Mouse (Mus musculus) ES-E14 (cell line): ENCODE measurements around the gene Ddx46.

Experiments used
- CHD2 ChIP-seq: IDR thresholded peaks from 2 replicates; pipeline ENCODE4 v1.6.1; 2014; ENCODE audit warnings: mild to moderate bottlenecking, low read depth, low read length, inconsistent platforms
- HCFC1 ChIP-seq: IDR thresholded peaks from 2 replicates; pipeline ENCODE4 v1.6.1; 2012; ENCODE audit warnings: low read length, inconsistent platforms, borderline replicate concordance; ENCODE audit not compliant: insufficient read depth
- MAFK ChIP-seq: IDR thresholded peaks from 2 replicates; pipeline ENCODE4 v1.6.1; 2014; ENCODE audit warnings: mild to moderate bottlenecking, low read depth, low read length, inconsistent platforms; ENCODE audit not compliant: insufficient read depth
- ZC3H11A ChIP-seq: IDR thresholded peaks from 2 replicates; pipeline ENCODE4 v1.6.1; 2012; ENCODE audit warnings: low read depth, mild to moderate bottlenecking, inconsistent platforms, low read length, borderline replicate concordance

DNA sequence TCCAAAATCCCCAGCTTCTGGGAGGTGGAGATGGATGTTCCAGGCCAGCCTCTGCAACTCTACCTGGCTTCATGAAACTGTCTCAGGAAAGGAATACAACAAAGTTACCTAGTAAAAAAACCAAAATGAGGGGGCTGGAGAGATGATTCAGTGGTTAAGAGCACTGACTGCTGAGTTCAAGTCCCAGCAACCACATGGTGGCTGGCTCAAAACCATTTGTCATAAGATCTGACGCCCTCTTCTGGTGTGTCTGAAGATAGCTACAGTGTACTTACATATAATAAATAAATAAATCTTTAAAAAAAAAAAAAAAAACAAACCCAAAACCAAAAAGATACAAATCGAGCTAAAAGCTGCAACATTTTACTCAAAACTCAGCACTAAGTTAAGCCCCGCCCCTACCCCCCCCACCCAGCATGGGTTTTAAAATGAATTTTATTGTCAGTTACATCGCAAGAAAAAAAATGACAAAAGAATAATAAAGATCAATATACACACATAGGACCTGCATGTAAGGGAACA is 91.8 kb downstream of the Ddx46 start:
- TF ChIP-seq HCFC1, result no peak
- no peak for TF ChIP-seq ZC3H11A
- no peak for TF ChIP-seq MAFK
- no peak for TF ChIP-seq CHD2
